ENCODE assay signal across 18 mouse cellular contexts in genomic region chr14:60797596-60797995, GRCm38 (mm10). TPM values are rescaled to one million over a fixed set of nuclear protein-coding genes. Genes with fewer than 3 reads are reported as not detected.
"Had no signal": no experiment of that assay in that cellular context is flagged by ENCODE, and none has a peak within 500 bp of the region (broad histone marks: within the 10 kb centered on the region; RNA-seq: fewer than 3 reads in every experiment).

No protein-coding gene starts in this region.

- ATAC-seq: hindbrain, embryonic 16.5 days; inflammation-experienced regulatory T-cells, adult 6 months; intestine, embryonic 15.5 days; intestine, postnatal 0 days had no signal

- DNase-seq: gastrocnemius, adult 2 months; gastrocnemius, postnatal 10 days; gastrocnemius, postnatal 25 days; heart, adult 2 months; heart, postnatal 14 days; heart, postnatal 4 days; kidney, adult 18-20 months; kidney, adult 8-10 months; kidney, postnatal 10 days; kidney, postnatal 4 days; left cerebral cortex, postnatal 4 days; liver, embryonic 13.5 days had no signal

RNA-seq across cellular contexts. Expression of gene C1qtnf9, which starts 29.7 kb away (rescaled TPM):
- total RNA-seq: granulocyte monocyte progenitor cell, adult 5-6 weeks; left cerebral cortex, postnatal 10 days had no signal
